In genomic region chr11:46362061-46363022, GRCm38 (mm10) we compare ENCODE assay signal across 16 mouse cellular contexts. TPM values are rescaled to one million over a fixed set of nuclear protein-coding genes. Genes with fewer than 3 reads are reported as not detected.
DNase-seq lines count a peak whose midpoint lies in the region; ATAC-seq and TF ChIP-seq lines count a peak whose summit lies in the region.
"Had no signal": no experiment of that assay in that cellular context is flagged by ENCODE, and none has a peak within 500 bp of the region (broad histone marks: within the 10 kb centered on the region; RNA-seq: fewer than 3 reads in every experiment).

No protein-coding gene starts in this region.

- H3K27me3 ChIP-seq in thymus, adult 2 months (ENCODE audit: control insufficient read depth, insufficient read depth, low read length): no peaks in the 10 kb centered on the region
- H3K27me3 ChIP-seq: hindbrain, embryonic 12.5 days had no signal

- TF ChIP-seq CTCF in thymus, adult 2 months (IDR thresholded peaks at IDR 0.05; ENCODE audit: borderline replicate concordance, control insufficient read depth, extremely low read depth, insufficient read depth, low read length, poor library complexity): no peak

- H3K36me3 ChIP-seq in thymus, adult 2 months (ENCODE audit: control insufficient read depth, insufficient read depth, low read length): peaks cover 99% of the 10 kb centered on the region
- H3K36me3 ChIP-seq: hindbrain, embryonic 12.5 days had no signal

- no peak for DNase-seq in frontal cortex, postnatal 25 days (ENCODE audit: low spot score in 2 of 2)
- no peak for DNase-seq in thymus, adult 2 months
- DNase-seq in thymus, postnatal 36 days: no peak
- DNase-seq in c-Kit-positive CD71-positive TER-119-positive erythroid progenitor cells, embryonic 14.5 days (ENCODE audit: low spot score): no peak
- no peak for DNase-seq in lung, postnatal 14 days
- no peak for DNase-seq in adipocyte (ENCODE audit: low spot score)
- DNase-seq: B cell, adult 2 months had no signal

- peaks cover 16% of the 10 kb centered on the region for H3K4me1 ChIP-seq in thymus, adult 2 months (replicated peaks; ENCODE audit: control insufficient read depth, insufficient read depth, low read length)
- H3K4me1 ChIP-seq: hindbrain, embryonic 12.5 days had no signal

- WGBS in thymus, adult 2 months: 48% methylated on average over 18 of the region's 18 CpGs

- no peak overlapping the region for H3K4me3 ChIP-seq in thymus, adult 2 months (ENCODE audit: control insufficient read depth, insufficient read depth, low read length)
- H3K4me3 ChIP-seq: hindbrain, embryonic 12.5 days had no signal

- peak; percentile 84 for ATAC-seq in frontal cortex, adult (ENCODE audit: low TSS enrichment)
- peak; percentile 61 for ATAC-seq in granulocyte monocyte progenitor cell, adult 5-6 weeks (replicated peaks; ENCODE audit: poor library complexity, severe bottlenecking)

- TF ChIP-seq POLR2A in thymus, adult 2 months (IDR thresholded peaks at IDR 0.05; ENCODE audit: control insufficient read depth, extremely low read depth, insufficient read depth, low read length, poor library complexity): no peak

- peak overlapping the region; percentile 26 for H3K27ac ChIP-seq in thymus, adult 2 months (ENCODE audit: control insufficient read depth, insufficient read depth, low read length)
- H3K27ac ChIP-seq: hindbrain, embryonic 12.5 days; stomach, postnatal 0 days had no signal

RNA-seq across cellular contexts. Expression of gene Itk, which starts 27.0 kb away (rescaled TPM):
- 117 and 125 TPM in 2 replicates for polyA plus RNA-seq in thymus, adult 2 months (2012; rRNA removed)
- total RNA-seq in granulocyte monocyte progenitor cell, adult 5-6 weeks (2014; fragmentation: Nextera tagmentation): 0.28 TPM in 1 of 2 replicates, not detected in the other
- total RNA-seq in granulocyte monocyte progenitor cell, adult 5-6 weeks (2017): 0.21 and 0.26 TPM in 2 replicates
- polyA plus RNA-seq: hindbrain, embryonic 12.5 days; neural tube, embryonic 11.5 days had no signal

RNA-seq across cellular contexts. Expression of gene Fam71b, which starts 34.0 kb away (rescaled TPM):
- polyA plus RNA-seq in thymus, adult 2 months (2012; rRNA removed): 2.1 and 2.6 TPM in 2 replicates
- total RNA-seq in granulocyte monocyte progenitor cell, adult 5-6 weeks (2014; fragmentation: Nextera tagmentation): 1.6 TPM in 1 of 2 replicates, not detected in the other
- total RNA-seq in granulocyte monocyte progenitor cell, adult 5-6 weeks (2017): not detected in 2 replicates
- total RNA-seq: adrenal gland, postnatal 36 days; heart, adult 8-10 months; left cerebral cortex, adult 8-10 months had no signal
- polyA plus RNA-seq: hindbrain, embryonic 12.5 days; kidney, embryonic 16.5 days; neural tube, embryonic 11.5 days; stomach, postnatal 0 days had no signal

RNA-seq across cellular contexts. Expression of gene Cyfip2, which starts 49.7 kb away (rescaled TPM):
- 85.4 and 114 TPM in 2 replicates for polyA plus RNA-seq in thymus, adult 2 months (2012; rRNA removed)
- total RNA-seq in granulocyte monocyte progenitor cell, adult 5-6 weeks (2014; fragmentation: Nextera tagmentation): 92.3 and 106 TPM in 2 replicates
- 43.2 and 55.8 TPM in 2 replicates for total RNA-seq in granulocyte monocyte progenitor cell, adult 5-6 weeks (2017)
